Mouse (Mus musculus): ENCODE results near the gene Syt1.

The Syt1 gene

GRCm38 (mm10) chr10:109010241-109011193, at the start of gene Syt1:
Gene Syt1, minus strand, starts transcription at chr10:109010982.
- DNase-seq (ENCODE audit: low spot score): no peak

GRCm38 (mm10) chr10:109056500-109056899, 45.7 kb upstream of the Syt1 start:
- DNase-seq (ENCODE audit: low spot score): no peak

- no peak for DNase-seq (ENCODE audit: low spot score)
These were observed 36.8 kb upstream of the Syt1 start for GRCm38 (mm10) chr10:109047537-109047936.

GRCm38 (mm10) chr10:109046988-109047387, 36.2 kb upstream of the Syt1 start:
- no peak for DNase-seq (ENCODE audit: low spot score)

GRCm38 (mm10) chr10:109011226-109012165, 714 bp upstream of the Syt1 start:
- DNase-seq (ENCODE audit: low spot score): no peak

GRCm38 (mm10) chr10:109009831-109010230, 951 bp downstream of the Syt1 start:
- no peak for DNase-seq (ENCODE audit: low spot score)

- DNase-seq (ENCODE audit: low spot score): no peak
These were observed 2.3 kb downstream of the Syt1 start for GRCm38 (mm10) chr10:109008456-109008855.

GRCm38 (mm10) chr10:109003482-109003881, 7.3 kb downstream of the Syt1 start:
- no peak for DNase-seq (ENCODE audit: low spot score)

- DNase-seq (ENCODE audit: low spot score): no peak
These were observed 23.5 kb downstream of the Syt1 start for GRCm38 (mm10) chr10:108987250-108987649.

GRCm38 (mm10) chr10:108979660-108980059, 31.1 kb downstream of the Syt1 start:
- no peak for DNase-seq (ENCODE audit: low spot score)

- no peak for DNase-seq (ENCODE audit: low spot score)
These were observed 55.8 kb downstream of the Syt1 start for GRCm38 (mm10) chr10:108954952-108955351.

- DNase-seq (ENCODE audit: low spot score): no peak
These were observed 58.6 kb downstream of the Syt1 start for GRCm38 (mm10) chr10:108952182-108952581.

- no peak for DNase-seq (ENCODE audit: low spot score)
These were observed 73.8 kb downstream of the Syt1 start for GRCm38 (mm10) chr10:108936838-108937430.

GRCm38 (mm10) chr10:108930299-108930698, 80.5 kb downstream of the Syt1 start:
- no peak for DNase-seq (ENCODE audit: low spot score)

GRCm38 (mm10) chr10:108929676-108930075, 81.1 kb downstream of the Syt1 start:
- DNase-seq (ENCODE audit: low spot score): no peak

- no peak for DNase-seq (ENCODE audit: low spot score)
These were observed 105.5 kb downstream of the Syt1 start for GRCm38 (mm10) chr10:108905264-108905663.

GRCm38 (mm10) chr10:108904371-108904770, 106.4 kb downstream of the Syt1 start:
- no peak for DNase-seq (ENCODE audit: low spot score)

GRCm38 (mm10) chr10:108896529-108896928, 114.3 kb downstream of the Syt1 start:
- no peak for DNase-seq (ENCODE audit: low spot score)

- DNase-seq (ENCODE audit: low spot score): no peak
These were observed 117.5 kb downstream of the Syt1 start for GRCm38 (mm10) chr10:108893288-108893687.

GRCm38 (mm10) chr10:108892441-108892840, 118.3 kb downstream of the Syt1 start:
- DNase-seq (ENCODE audit: low spot score): no peak

GRCm38 (mm10) chr10:108889084-108889483, 121.7 kb downstream of the Syt1 start:
- DNase-seq (ENCODE audit: low spot score): no peak

GRCm38 (mm10) chr10:108886781-108887180, 124.0 kb downstream of the Syt1 start:
- DNase-seq (ENCODE audit: low spot score): no peak

Measured in T-cell, adult 2 months (primary cell).